Mouse (Mus musculus) midbrain, embryonic 10.5 days (tissue): ENCODE data around the gene Trim25. TPM values are rescaled to one million over a fixed set of nuclear protein-coding genes. Genes with fewer than 3 reads are reported as not detected.

ENCODE experiments used
- DNase-seq: peaks from one replicate; pipeline ENCODE4 v3.0.0-alpha.2; 2017; ENCODE audit warnings: low spot score
- H3K27ac ChIP-seq: fragments of 300-500 bp; sonication (generic); replicated peaks from 2 replicates; pipeline ENCODE4 v1.5.1; 2016; ENCODE audit warnings: mild to moderate bottlenecking
- H3K27me3 ChIP-seq: fragments of 300-500 bp; sonication (generic); 2 replicates; pipeline ENCODE4 v1.6.1; 2016; ENCODE audit warnings: low read depth, mild to moderate bottlenecking; ENCODE audit not compliant: poor library complexity, severe bottlenecking
- H3K36me3 ChIP-seq: fragments of 300-500 bp; sonication (generic); 2 replicates; pipeline ENCODE4 v1.6.1; 2016; ENCODE audit warnings: mild to moderate bottlenecking, moderate library complexity
- H3K4me1 ChIP-seq: fragments of 300-500 bp; sonication (generic); 2 replicates; pipeline ENCODE4 v1.6.1; 2016
- H3K4me3 ChIP-seq: fragments of 300-500 bp; sonication (generic); 2 replicates; pipeline ENCODE4 v1.5.1; 2016; ENCODE audit warnings: mild to moderate bottlenecking, moderate library complexity
- H3K9me3 ChIP-seq: fragments of 300-500 bp; sonication (generic); replicated peaks from 2 replicates; pipeline ENCODE4 v1.6.1; 2016; ENCODE audit warnings: mild to moderate bottlenecking
- WGBS: fragments of 180-500 bp; shearing (Covaris S2); methylation state at CpG from one replicate; pipeline ENCODE4 v1.1.7; 2016; 5-methylcytosine and 5-hydroxymethylcytosine counted together
- polyA plus RNA-seq: library from polyadenylated mRNA; unstranded; fragments of >200 nt; fragmentation: Nextera tagmentation; extraction: Ambion mirVana; gene quantifications from 2 replicates; pipeline ENCODE4 v1.2.1, GENCODE M21; 2016

Gene Trim25
- polyA plus RNA-seq, 1 experiment from 2014 or later = 3.0 TPM

DNA sequence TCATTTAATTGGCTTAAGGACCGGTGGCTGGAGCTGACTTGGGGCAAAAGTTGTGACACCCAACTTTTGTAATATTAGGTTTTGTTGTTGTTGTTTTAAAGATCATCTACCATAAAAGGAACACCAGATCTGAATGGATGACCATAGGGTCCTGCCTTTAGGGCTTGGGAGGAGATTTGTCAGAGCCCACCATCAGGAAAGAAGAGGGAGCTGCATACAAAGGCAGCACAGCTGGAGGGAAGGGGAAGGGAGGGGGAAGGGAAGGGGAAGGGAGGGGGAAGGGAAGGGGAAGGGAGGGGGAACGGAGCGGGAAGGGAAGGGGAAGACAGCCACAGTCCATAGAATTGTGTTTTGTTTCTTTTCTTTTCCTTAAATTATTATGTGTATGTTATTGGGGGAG, 770 bp upstream of the Trim25 start:
- no peaks in the 10 kb centered on the region for H3K36me3 ChIP-seq

GRCm38 (mm10) chr11:88999723-89000526, 749 bp downstream of the Trim25 start:
- H3K27me3 ChIP-seq = peaks cover 37% of the 10 kb centered on the region
- no peaks in the 10 kb centered on the region for H3K9me3 ChIP-seq
- DNase-seq = no peak
- peak overlapping the region; percentile 52 for H3K4me3 ChIP-seq
- peaks cover 22% of the 10 kb centered on the region for H3K4me1 ChIP-seq
- H3K27ac ChIP-seq = peak overlapping the region; percentile 46
- H3K36me3 ChIP-seq = no peaks in the 10 kb centered on the region
- 25% methylated on average over 33 of the region's 33 CpGs for WGBS

More for the DNA sequence above, 770 bp upstream of the Trim25 start:
- H3K4me1 ChIP-seq = peaks cover 22% of the 10 kb centered on the region
- H3K9me3 ChIP-seq = no peaks in the 10 kb centered on the region
- no peak overlapping the region for H3K4me3 ChIP-seq
- DNase-seq = no peak
- no peak overlapping the region for H3K27ac ChIP-seq
- WGBS = 14% methylated on average over 3 of the region's 3 CpGs
- peaks cover 37% of the 10 kb centered on the region for H3K27me3 ChIP-seq

- 0 out of 2 replicates have a peak overlapping the region, but pooled peaks have one; percentile 52 for H3K4me3 ChIP-seq
- H3K27me3 ChIP-seq = peaks cover 37% of the 10 kb centered on the region
- H3K4me1 ChIP-seq = peaks cover 22% of the 10 kb centered on the region
- no peak for DNase-seq
- no peaks in the 10 kb centered on the region for H3K36me3 ChIP-seq
- H3K27ac ChIP-seq = no peak overlapping the region
- no peaks in the 10 kb centered on the region for H3K9me3 ChIP-seq
Measured at GRCm38 (mm10) chr11:89000527-89000819, 1.3 kb downstream of the Trim25 start.

DNA sequence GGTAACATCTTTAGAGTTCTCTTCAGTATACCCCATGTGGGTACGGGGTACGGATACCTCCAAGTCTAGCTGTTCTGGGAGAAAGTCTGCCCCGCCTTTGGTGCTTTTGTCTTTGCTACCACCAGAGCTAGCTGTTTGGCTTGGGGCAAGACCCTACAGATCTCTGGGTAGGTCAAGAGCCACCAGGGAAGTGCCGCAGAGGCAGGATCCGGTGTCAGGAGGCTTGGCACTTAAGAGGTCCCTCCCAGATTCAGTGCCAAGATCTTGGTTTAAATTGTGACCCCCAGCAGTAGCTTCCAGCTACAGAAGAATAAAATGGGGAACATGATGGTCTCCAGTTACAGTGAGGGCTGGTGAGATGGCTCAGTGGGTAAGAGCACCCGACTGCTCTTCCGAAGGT, 2.4 kb downstream of the Trim25 start:
- no peaks in the 10 kb centered on the region for H3K9me3 ChIP-seq
- H3K4me1 ChIP-seq = peaks cover 22% of the 10 kb centered on the region
- 97% methylated on average over 7 of the region's 7 CpGs for WGBS
- H3K36me3 ChIP-seq = no peaks in the 10 kb centered on the region
- DNase-seq = no peak
- H3K27ac ChIP-seq = no peak overlapping the region
- H3K4me3 ChIP-seq = no peak overlapping the region
- peaks cover 37% of the 10 kb centered on the region for H3K27me3 ChIP-seq

DNA sequence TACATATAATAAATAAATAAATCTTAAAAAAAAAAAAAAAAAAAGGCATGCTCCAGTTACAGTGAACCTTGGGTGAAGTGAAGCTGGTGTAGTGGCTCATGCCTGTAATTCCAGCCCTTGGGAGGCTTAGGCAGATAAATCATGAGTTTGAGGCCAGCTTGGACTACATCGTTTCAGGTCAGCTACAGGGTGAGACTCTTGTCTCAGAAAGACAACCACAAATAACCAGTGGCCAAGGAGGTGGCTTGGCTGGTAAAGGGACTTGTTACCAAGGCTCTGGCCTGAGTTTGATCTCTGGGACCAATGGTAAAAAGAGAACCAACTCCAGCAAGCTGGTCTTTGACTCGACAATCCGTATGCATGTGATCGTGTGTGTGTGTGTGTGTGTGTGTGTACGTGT, 2.9 kb downstream of the Trim25 start:
- peaks cover 22% of the 10 kb centered on the region for H3K4me1 ChIP-seq
- no peak overlapping the region for H3K27ac ChIP-seq
- no peak overlapping the region for H3K4me3 ChIP-seq
- peaks cover 37% of the 10 kb centered on the region for H3K27me3 ChIP-seq
- WGBS = 95% methylated on average over 5 of the region's 5 CpGs
- no peak for DNase-seq
- H3K36me3 ChIP-seq = no peaks in the 10 kb centered on the region
- H3K9me3 ChIP-seq = no peaks in the 10 kb centered on the region

DNA sequence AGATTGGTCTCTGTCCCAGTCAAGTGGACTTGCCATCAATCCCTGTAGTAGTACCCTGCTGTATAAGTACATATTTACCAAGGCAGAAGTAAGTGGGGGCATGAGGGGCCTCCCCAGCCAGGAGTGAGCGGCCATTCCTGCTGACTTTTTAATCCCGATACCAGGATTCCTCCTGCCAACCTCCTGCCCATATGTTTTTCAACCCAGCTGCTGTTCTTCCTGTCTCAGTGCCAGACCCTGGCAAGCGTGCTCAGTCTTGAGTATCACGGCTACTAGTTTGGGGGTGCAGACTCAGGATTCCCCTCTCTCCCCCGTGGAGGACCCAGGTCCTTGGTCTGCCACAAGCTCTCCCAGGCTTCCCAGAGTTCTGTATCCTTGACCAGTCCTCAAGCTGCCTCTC, 3.4 kb downstream of the Trim25 start:
- no peaks in the 10 kb centered on the region for H3K9me3 ChIP-seq
- WGBS = 86% methylated on average over 5 of the region's 5 CpGs
- H3K4me1 ChIP-seq = peaks cover 22% of the 10 kb centered on the region
- H3K36me3 ChIP-seq = no peaks in the 10 kb centered on the region
- DNase-seq = no peak
- H3K4me3 ChIP-seq = no peak overlapping the region
- H3K27me3 ChIP-seq = peaks cover 37% of the 10 kb centered on the region
- H3K27ac ChIP-seq = no peak overlapping the region

DNA sequence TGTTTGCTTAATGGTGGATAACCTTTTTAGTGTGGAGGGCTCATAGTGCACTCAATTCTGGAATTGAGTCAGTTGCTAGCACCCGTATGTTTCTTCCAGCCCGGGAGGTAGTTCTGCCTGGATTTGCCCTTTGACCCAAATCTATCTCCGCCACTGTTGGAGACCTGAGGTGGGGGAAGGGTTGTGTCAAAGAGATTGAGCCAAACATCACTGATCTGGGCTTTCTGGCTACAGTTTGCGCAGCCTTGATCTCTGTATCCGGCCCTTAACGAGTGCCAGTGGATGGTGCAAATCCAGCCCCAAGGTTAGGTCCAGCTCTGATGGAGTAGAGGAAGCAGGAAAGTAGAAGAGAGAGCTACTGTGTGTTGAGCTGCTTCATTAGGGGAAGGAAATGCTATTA, 3.9 kb downstream of the Trim25 start:
- WGBS = 69% methylated on average over 6 of the region's 6 CpGs

DNA sequence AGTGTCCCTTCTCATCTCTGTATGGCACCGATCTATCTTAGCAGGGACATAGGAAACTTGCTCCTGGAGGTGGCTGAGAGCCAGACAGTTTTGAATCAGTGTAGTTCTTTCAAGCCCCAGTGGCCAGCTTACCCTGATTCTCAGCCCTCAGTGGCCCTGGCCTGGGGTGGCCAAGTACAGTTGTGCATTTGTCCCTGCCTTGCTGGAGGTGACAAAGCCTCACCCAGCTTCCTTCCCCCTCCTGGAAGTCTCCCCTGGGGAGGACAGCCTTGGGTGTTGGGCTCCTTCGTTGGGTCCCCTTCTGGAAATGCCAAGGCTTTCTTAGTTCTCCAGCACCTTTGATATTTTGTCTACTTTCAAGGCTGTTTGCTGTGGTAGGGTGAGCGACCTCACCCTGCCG, 4.5 kb downstream of the Trim25 start:
- Histone ChIP-seq H3K36me3 (no peaks in the 10 kb centered on the region), H3K4me1 (peaks cover 16% of the 10 kb centered on the region), H3K9me3 (no peaks in the 10 kb centered on the region), H3K4me3 (no peak overlapping the region), H3K27ac (no peak overlapping the region), H3K27me3 (peaks cover 27% of the 10 kb centered on the region)
- DNase-seq = no peak
- 86% methylated on average over 4 of the region's 4 CpGs for WGBS

More for the DNA sequence above, 3.9 kb downstream of the Trim25 start:
- peaks cover 22% of the 10 kb centered on the region for H3K4me1 ChIP-seq
- H3K4me3 ChIP-seq = no peak overlapping the region
- H3K36me3 ChIP-seq = no peaks in the 10 kb centered on the region
- no peak for DNase-seq
- peaks cover 33% of the 10 kb centered on the region for H3K27me3 ChIP-seq
- no peaks in the 10 kb centered on the region for H3K9me3 ChIP-seq
- no peak overlapping the region for H3K27ac ChIP-seq

DNA sequence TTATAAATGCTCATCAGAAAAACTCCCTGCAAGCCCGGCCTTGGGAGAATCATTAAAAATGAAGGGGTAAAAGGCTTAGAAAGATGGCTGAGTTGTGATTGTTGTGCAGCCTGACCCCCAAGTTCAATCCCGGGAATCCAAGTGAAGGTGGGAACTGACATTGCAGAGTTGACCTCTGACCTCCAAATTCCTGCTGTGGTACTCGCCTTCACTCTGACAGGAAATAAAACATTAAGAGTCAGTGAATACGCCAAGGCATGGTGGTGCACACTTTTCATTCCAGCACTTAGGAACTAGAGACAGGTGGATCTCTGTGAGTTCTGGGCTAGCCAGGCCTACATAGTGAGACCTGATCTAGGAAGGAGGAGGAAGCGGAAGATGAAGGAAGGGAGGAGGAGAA, 6.3 kb downstream of the Trim25 start:
- Histone ChIP-seq H3K36me3 (no peaks in the 10 kb centered on the region), H3K27me3 (peaks cover 9% of the 10 kb centered on the region), H3K27ac (no peak overlapping the region), H3K4me1 (peaks cover 6% of the 10 kb centered on the region; the same call in 1 of the 2 replicates), H3K4me3 (no peak overlapping the region), H3K9me3 (no peaks in the 10 kb centered on the region)
- WGBS = 78% methylated on average over 5 of the region's 5 CpGs
- no peak for DNase-seq

GRCm38 (mm10) chr11:89006404-89006803, 7.2 kb downstream of the Trim25 start:
- H3K9me3 ChIP-seq = no peaks in the 10 kb centered on the region
- H3K36me3 ChIP-seq = no peaks in the 10 kb centered on the region
- peaks cover 2% of the 10 kb centered on the region; the same call in 1 of the 2 replicates for H3K27me3 ChIP-seq
- H3K4me3 ChIP-seq = no peak overlapping the region
- peaks cover 6% of the 10 kb centered on the region; the same call in 1 of the 2 replicates for H3K4me1 ChIP-seq
- DNase-seq = no peak
- no peak overlapping the region for H3K27ac ChIP-seq

- H3K27me3 ChIP-seq = no peaks in the 10 kb centered on the region
- 91% methylated on average over 3 of the region's 3 CpGs for WGBS
Measured at GRCm38 (mm10) chr11:89007582-89007981, 8.4 kb downstream of the Trim25 start.

DNA sequence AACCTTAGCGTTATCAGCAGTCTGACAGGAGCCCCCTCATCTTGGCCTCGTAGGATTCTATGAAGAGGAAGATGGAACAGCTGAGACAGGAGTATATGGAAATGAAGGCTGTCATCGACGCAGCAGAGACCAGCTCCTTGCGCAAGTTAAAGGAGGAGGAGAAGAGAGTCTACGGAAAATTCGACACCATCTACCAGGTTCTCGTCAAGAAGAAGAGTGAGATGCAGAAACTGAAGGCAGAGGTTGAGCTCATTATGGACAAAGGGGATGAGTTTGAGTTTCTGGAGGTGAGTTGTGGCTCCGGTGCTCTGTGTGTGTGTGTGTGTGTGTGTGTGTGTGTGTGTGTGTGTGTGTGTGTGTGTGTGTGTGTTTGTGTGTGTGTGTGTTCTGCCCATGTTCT, 9.9 kb downstream of the Trim25 start:
- Histone ChIP-seq H3K27ac (no peak overlapping the region), H3K4me3 (no peak overlapping the region), H3K4me1 (no peaks in the 10 kb centered on the region), H3K27me3 (no peaks in the 10 kb centered on the region), H3K9me3 (no peaks in the 10 kb centered on the region), H3K36me3 (no peaks in the 10 kb centered on the region)
- no peak for DNase-seq
- WGBS = 93% methylated on average over 9 of the region's 9 CpGs

More at GRCm38 (mm10) chr11:89007582-89007981, 8.4 kb downstream of the Trim25 start:
- H3K9me3 ChIP-seq = no peaks in the 10 kb centered on the region
- H3K4me3 ChIP-seq = no peak overlapping the region
- DNase-seq = no peak
- H3K27ac ChIP-seq = no peak overlapping the region
- H3K36me3 ChIP-seq = no peaks in the 10 kb centered on the region
- H3K4me1 ChIP-seq = peaks cover 6% of the 10 kb centered on the region; the same call in 1 of the 2 replicates

DNA sequence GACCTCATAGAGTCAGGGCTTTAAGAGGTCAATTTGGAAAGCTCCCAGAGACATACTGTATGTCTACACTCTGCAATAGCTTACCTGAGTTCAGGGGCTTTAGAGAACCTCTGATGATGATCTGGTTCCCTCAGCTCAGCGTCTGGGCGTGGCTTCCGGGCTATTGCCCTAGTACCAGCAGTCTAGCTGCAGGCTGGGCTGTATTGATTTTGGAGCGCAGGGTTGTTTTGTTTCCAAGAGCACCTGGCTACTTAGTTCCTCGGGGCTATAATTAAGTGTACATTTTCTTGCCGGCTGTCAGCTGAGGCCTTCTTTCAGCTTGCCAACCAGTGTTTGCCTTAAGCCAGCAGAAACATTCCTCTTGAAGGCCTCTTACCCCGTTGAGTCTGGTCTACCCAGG, 10.3 kb downstream of the Trim25 start:
- 84% methylated on average over 7 of the region's 7 CpGs for WGBS
- Histone ChIP-seq H3K27me3 (no peaks in the 10 kb centered on the region), H3K4me3 (no peak overlapping the region), H3K4me1 (no peaks in the 10 kb centered on the region), H3K9me3 (no peaks in the 10 kb centered on the region), H3K27ac (no peak overlapping the region), H3K36me3 (no peaks in the 10 kb centered on the region)
- DNase-seq = no peak
